Mouse (Mus musculus): Measurements from ENCODE around the gene Dthd1.

DNA sequence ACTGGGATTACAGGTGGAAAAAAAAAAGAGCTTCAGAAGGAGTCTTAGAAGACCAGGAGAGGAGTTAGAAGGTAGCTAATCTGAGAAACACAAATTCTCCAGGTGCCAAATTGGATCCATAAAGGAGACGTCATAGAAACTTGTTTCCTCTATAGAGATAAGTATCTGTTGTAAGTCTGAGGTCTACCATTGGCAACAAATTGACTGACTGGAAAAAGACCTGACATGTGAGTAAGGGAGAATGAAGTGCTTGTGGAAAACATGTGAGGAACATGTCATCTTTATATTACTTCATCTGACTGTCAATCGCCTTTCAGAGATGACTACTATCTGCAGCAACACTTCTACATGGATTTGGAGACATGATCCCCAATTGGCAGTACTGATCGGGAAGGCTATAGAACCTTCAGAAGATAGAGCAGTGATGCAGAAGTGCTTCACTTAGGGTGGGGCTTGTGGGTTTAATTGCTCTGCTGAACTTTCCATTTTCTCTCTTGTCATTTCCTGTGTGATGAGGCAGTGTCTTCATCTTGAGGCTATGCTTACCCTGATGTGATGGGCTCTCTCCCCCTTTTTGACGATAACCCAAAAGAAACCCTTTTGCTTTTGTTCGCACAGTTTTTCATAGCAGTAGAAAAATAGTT, 22.6 kb upstream of the Dthd1 start:
- TF ChIP-seq CTCF (IDR thresholded peaks at IDR 0.05; ENCODE audit: borderline replicate concordance, control insufficient read depth, extremely low read depth, insufficient read depth, low read length, poor library complexity) = no peak
- no peak for TF ChIP-seq POLR2A (IDR thresholded peaks at IDR 0.05; ENCODE audit: control insufficient read depth, extremely low read depth, insufficient read depth, low read length, poor library complexity)

Measured in thymus, adult 2 months (tissue).